Mouse (Mus musculus): ENCODE results near the gene Tbx1.

GRCm38 (mm10) chr16:18589804-18590790 is at the start of gene Tbx1:
- TF ChIP-seq CTCF (IDR thresholded peaks at IDR 0.05) (peak; percentile 67), EP300 (IDR thresholded peaks at IDR 0.05) (no peak)

Measured in lung, postnatal 0 days (tissue).